Mouse (Mus musculus) spleen, adult 12 weeks (tissue): Measurements from ENCODE around the gene Acads.

Experiments
- DNase-seq: peaks from one replicate; pipeline ENCODE4 v3.0.0; 2022; ENCODE audit warnings: low spot score

Acads gene

DNA sequence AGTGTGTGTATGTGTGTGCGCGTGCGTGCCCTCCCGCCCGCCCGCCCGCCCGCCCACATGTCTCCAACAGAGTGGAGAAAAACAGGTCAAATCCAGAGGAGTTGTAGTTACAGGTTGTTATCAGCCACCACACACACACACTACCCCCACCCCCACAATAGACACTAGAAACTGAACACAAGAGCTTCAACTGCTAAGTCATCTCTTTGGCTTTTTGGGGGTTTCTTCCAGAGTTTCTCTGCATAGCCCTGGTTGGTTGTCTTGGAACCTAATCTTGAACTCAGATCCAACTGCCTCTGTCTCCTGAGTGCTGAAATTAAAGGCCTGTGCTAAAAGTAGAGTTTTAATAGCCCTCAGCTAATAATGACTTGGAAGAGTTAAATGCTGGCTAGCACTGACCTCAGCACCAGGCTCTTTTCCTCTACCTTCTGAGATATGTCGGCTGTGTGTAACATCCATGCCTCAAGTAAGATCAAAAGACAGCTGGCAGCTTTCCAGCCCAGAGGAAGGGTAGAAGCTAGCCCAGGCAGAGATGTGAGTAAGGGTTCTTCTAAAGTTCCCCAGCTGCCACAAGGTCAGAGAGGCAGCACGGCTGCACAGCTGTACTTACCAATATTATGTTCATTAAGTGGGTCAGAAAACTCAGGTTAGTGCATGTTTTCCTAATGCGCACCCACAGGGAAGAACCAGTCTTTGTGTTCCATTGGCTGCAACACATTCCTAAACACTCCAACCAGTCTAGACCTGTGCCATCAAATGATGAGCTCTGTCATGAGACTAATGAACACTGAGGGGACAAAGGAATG, 47.8 kb downstream of the Acads start:
- DNase-seq: peak; percentile 23

- DNase-seq: no peak
These were observed 48.7 kb downstream of the Acads start for GRCm38 (mm10) chr5:115070457-115070856.

GRCm38 (mm10) chr5:115069611-115070010, 49.5 kb downstream of the Acads start:
- DNase-seq: no peak

GRCm38 (mm10) chr5:115068671-115069421, 50.3 kb downstream of the Acads start:
- DNase-seq: peak; percentile 54

DNA sequence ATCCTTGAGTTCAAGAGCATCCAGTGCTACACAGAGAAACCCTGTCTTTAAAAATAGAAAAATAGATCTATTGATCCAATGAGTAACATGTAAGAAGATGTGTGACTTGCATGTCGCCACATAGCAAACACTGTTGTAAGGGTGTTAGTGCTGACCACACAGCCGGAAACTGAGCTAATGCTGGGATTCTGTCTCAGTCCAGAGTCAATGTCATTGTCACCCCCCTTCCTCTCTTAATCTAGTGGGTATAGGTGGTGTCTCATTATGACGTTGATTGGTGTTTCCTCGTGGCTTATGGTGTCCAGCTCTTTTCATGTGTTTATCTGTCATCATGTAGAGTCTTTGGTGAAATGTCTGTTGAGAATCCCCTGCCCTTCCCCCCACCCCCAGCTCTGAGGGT, 52.9 kb downstream of the Acads start:
- no peak for DNase-seq

GRCm38 (mm10) chr5:115063391-115063790, 55.8 kb downstream of the Acads start:
- no peak for DNase-seq

DNA sequence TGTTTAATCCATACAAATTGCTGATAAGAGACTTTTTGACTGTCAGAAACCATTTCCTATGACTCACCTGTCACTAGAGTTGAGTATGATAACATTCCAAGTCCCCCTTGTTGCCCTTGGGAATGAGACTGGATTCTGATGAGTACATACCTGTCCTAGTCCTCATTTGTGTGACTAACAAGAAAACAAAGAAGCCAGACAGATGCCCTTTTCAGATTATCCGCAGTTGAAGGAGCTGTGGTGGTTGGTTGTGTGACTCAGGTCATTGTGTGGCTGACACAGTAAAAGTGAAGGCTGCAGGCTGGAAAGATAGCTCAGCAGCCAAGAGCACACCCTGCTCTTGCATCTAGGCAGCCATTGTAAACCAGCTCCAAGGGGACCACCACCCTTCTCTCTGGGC, 56.6 kb downstream of the Acads start:
- DNase-seq: no peak

DNA sequence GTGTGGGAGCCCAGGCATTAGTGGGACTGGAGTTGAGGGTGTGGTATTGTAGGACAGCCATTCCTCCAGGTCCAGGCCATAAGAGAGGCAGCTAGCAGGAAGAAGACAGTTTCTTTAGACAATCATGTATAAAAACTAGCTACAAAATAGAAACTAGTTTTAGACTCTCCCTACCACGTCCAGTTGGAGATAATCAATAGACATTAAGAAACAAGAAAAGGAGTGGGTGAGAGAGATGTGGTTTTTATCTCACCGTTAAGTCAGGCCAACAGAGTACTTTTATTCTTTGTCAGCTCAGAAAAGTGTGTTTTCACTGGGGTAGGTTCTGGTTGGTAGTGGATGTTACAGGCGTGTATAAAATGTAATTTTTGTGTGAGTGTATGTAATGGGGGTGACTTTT, 58.2 kb downstream of the Acads start:
- no peak for DNase-seq
